Mouse (Mus musculus): ENCODE measurements around the gene Th.

DNA sequence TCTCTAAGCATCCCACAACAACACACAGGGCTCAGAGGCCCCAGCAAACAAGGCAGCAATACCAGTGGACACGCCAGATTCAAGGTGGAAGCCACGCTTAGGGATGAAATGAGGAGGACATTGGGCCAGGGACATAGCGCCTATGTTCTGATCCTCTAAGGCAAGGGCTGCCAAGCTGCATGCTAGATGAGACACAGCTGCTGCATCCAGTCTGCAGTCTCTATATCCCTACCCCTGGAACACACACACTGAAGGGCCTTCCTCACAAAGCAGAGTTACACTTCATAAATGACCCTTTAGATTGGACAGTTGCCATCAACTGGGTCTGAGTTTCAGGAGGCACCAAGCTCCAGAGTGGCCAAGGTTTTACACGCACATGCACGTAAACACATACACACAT is 13.3 kb downstream of the Th start:
- TF ChIP-seq CTCF (IDR thresholded peaks at IDR 0.05), result no peak
- TF ChIP-seq POLR2A (IDR thresholded peaks at IDR 0.05; ENCODE audit: insufficient read depth, low read depth, low read length), result no peak
- no peak for TF ChIP-seq EP300 (IDR thresholded peaks at IDR 0.05; ENCODE audit: insufficient read depth, low read depth, low read length)
